Mouse (Mus musculus) midbrain, embryonic 13.5 days (tissue): ENCODE measurements around the gene Nisch. TPM values are rescaled to one million over a fixed set of nuclear protein-coding genes. Genes with fewer than 3 reads are reported as not detected.

Source experiments
- ATAC-seq: fragments of 200-750 bp; cut with Nextera tagmentation; 2 replicates; pipeline ENCODE4 v1.8.0; 2017; ENCODE audit warnings: mild to moderate bottlenecking, moderate TSS enrichment, moderate library complexity
- H3K27ac ChIP-seq: fragments of 300-500 bp; sonication (generic); 2 replicates; pipeline ENCODE4 v1.5.1; 2015; ENCODE audit warnings: inconsistent platforms, mild to moderate bottlenecking, moderate library complexity
- H3K27me3 ChIP-seq: fragments of 300-500 bp; sonication (generic); 2 replicates; pipeline ENCODE4 v1.6.1; 2015; ENCODE audit warnings: mild to moderate bottlenecking, inconsistent platforms
- H3K36me3 ChIP-seq: fragments of 300-500 bp; sonication (generic); 2 replicates; pipeline ENCODE4 v1.6.1; 2015; ENCODE audit warnings: mild to moderate bottlenecking, inconsistent platforms
- H3K4me1 ChIP-seq: fragments of 300-500 bp; sonication (generic); replicated peaks from 2 replicates; pipeline ENCODE4 v1.6.1; 2015; ENCODE audit warnings: inconsistent platforms
- H3K4me2 ChIP-seq: fragments of 300-500 bp; sonication (generic); replicated peaks from 2 replicates; pipeline ENCODE4 v1.6.1; 2015; ENCODE audit warnings: moderate library complexity, mild to moderate bottlenecking, inconsistent platforms
- H3K4me3 ChIP-seq: fragments of 300-500 bp; sonication (generic); replicated peaks from 2 replicates; pipeline ENCODE4 v1.5.1; 2015; ENCODE audit warnings: mild to moderate bottlenecking, inconsistent platforms
- H3K9ac ChIP-seq: fragments of 300-500 bp; sonication (generic); replicated peaks from 2 replicates; pipeline ENCODE4 v1.6.1; 2015; ENCODE audit warnings: mild to moderate bottlenecking, inconsistent platforms
- H3K9me3 ChIP-seq: fragments of 300-500 bp; sonication (generic); 2 replicates; pipeline ENCODE4 v1.6.1; 2016; ENCODE audit warnings: mild to moderate bottlenecking, inconsistent platforms
- WGBS: fragments of 180-500 bp; shearing (Covaris S2); methylation state at CpG from one replicate; pipeline ENCODE4 v1.1.7; 2015; 5-methylcytosine and 5-hydroxymethylcytosine counted together
- polyA plus RNA-seq: library from polyadenylated mRNA; unstranded; fragments of >200 nt; fragmentation: Nextera tagmentation; extraction: Ambion mirVana; gene quantifications from 2 replicates; pipeline ENCODE4 v1.2.1, GENCODE M21; 2015

Nisch gene
- polyA plus RNA-seq, 1 experiment from 2014 or later: 385 TPM

DNA sequence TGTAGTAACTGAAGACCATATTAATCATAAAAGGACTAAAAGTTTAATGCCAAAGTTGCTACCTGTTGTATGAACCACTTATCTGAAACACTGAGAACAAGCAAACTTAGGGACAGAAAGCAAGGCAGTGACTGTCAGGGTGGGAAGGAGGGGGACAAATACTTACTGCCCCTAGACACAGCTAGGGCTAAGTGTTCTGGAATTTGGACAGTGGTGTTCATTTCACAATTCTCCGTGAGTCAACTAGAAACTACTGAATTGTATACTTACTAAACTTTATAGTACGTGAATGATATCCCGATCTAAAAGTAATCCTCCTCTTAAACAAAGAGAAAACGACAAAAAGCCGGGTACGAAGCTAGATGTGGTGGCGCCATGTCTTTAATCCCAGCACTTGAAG is 17.1 kb downstream of the Nisch start:
- ATAC-seq: no peak
- H3K4me2 ChIP-seq: no peak overlapping the region
- H3K36me3 ChIP-seq: peaks cover 88% of the 10 kb centered on the region
- 87% methylated on average over 7 of the region's 7 CpGs for WGBS
- no peak overlapping the region for H3K9ac ChIP-seq
- H3K27ac ChIP-seq: no peak overlapping the region
- no peak overlapping the region for H3K4me3 ChIP-seq
- H3K9me3 ChIP-seq: no peaks in the 10 kb centered on the region
- peaks cover 25% of the 10 kb centered on the region for H3K4me1 ChIP-seq
- H3K27me3 ChIP-seq: no peaks in the 10 kb centered on the region

DNA sequence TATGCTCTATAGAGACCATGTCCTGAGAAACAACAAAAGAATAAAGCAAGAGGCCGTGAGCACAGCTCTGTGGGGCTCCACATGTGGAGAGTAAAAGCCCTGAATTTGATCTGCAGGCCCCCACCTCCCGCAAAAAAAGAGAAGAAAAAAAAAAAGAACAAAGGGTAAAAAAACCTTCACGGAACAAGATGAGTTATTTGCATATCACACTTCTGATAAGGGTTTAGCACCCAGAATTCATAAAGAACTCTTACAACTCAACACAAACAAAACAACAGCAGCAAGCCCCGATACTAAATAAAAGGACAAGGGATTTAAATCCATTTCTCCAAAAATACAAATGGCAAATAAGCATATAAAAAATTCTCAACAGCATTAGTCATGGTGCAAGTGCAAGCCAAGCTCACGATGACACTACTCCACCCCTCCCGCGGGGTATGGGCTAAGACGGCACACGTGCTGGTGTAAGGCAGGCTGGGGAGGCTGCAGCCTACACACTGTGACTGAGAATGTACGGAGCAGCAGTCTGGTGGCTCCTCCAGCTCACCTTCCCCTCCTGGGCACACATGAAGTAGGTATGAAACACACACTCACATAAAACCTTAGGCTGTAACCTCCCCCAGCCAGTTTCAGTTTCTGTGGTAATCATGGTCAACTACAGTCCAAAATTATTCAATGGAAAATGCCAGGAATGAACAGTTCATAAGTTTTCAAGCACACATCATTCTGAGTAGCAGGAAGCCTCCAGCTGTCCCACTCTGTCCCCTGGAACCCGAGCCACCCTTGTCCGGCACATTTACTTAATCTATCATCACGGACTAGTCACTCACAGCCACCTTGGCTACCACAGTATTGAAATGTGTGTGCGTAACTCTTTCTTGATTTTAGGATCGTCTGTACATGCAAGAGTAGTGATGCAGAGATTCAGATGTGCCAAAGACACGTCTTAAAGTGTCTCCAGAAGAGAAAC is 18.9 kb downstream of the Nisch start:
- H3K36me3 ChIP-seq: peaks cover 87% of the 10 kb centered on the region
- peaks cover 17% of the 10 kb centered on the region for H3K4me1 ChIP-seq
- H3K4me2 ChIP-seq: no peak overlapping the region
- no peak overlapping the region for H3K9ac ChIP-seq
- ATAC-seq: peak; percentile 70
- H3K9me3 ChIP-seq: no peaks in the 10 kb centered on the region
- H3K4me3 ChIP-seq: no peak overlapping the region
- no peak overlapping the region for H3K27ac ChIP-seq
- H3K27me3 ChIP-seq: no peaks in the 10 kb centered on the region
- 60% methylated on average over 16 of the region's 16 CpGs for WGBS

DNA sequence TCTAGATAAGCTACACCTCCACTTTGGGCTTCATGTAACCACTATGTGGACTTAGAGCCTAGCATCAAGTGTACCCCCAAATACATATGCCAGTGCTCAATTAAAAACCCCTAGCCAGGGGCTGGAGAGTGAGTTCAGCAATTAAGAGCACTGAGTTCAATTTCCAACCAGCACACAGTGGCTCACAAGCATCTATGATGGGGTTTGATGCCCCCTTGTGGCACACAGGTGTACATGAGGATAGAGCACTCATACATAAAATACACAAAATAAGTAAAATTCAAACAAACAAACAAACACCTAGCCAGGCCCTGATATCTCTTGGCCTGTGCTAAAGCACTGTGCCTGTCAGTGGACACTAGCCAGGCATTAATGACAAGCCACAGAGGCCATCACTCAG is 20.8 kb downstream of the Nisch start:
- H3K36me3 ChIP-seq: peaks cover 88% of the 10 kb centered on the region
- no peaks in the 10 kb centered on the region for H3K9me3 ChIP-seq
- H3K4me2 ChIP-seq: no peak overlapping the region
- no peaks in the 10 kb centered on the region for H3K27me3 ChIP-seq
- no peak for ATAC-seq
- H3K4me1 ChIP-seq: peaks cover 17% of the 10 kb centered on the region
- H3K9ac ChIP-seq: no peak overlapping the region
- no peak overlapping the region for H3K4me3 ChIP-seq
- H3K27ac ChIP-seq: no peak overlapping the region

DNA sequence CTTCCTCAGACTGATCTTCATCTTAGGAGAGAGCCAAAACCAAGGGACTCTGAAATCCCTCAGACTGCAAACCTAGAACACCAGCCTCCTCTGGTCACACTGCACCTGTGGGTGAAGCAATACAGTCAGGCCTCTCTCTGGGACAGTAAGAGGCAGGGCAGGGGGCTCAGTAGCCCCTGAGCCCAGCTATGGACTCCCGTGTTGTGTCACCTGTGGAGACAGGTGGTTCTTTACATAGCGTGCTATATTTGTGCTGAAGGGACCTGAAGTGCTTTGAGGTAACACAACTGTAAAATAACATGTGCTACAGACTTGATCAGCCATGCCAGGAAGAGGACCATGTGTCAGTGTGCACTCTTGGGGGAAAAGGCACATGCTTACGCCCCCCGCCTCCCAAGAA is 21.2 kb downstream of the Nisch start:
- ATAC-seq: no peak
- H3K4me2 ChIP-seq: no peak overlapping the region
- no peak overlapping the region for H3K4me3 ChIP-seq
- H3K36me3 ChIP-seq: peaks cover 88% of the 10 kb centered on the region
- 99% methylated on average over 4 of the region's 4 CpGs for WGBS
- peaks cover 17% of the 10 kb centered on the region for H3K4me1 ChIP-seq
- H3K9ac ChIP-seq: no peak overlapping the region
- H3K9me3 ChIP-seq: no peaks in the 10 kb centered on the region
- no peaks in the 10 kb centered on the region for H3K27me3 ChIP-seq
- no peak overlapping the region for H3K27ac ChIP-seq

DNA sequence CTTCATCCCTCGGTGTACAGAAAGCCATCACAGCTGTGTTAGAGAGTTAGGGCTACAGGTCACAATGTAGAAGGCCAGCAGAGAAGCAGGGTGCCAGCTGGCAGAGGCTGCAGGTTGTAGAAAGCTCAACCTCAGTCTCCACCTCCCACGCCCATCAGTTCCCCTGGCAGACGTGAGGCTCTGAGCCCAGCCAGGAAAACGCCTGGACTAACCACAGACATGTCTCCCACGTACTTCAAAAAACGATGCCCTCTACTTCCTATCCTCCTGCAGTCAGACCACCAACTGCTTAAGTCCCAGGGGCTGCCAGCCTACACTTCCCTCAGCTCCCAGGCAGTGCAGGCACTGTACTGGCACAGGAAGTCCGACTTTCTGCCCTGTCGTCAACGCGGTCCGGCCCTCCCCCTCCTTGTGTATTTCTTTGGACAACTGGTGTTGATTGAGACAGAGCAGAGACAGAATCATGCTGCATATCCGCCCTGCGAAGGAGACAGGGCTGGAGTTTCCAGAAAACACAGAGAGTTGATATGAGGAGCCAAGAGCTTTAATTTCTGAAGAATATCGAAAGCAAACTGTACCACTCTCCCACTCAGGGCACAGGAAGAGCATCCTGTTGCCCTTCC is 21.7 kb downstream of the Nisch start:
- WGBS: 90% methylated on average over 14 of the region's 14 CpGs
- H3K27me3 ChIP-seq: no peaks in the 10 kb centered on the region
- peaks cover 88% of the 10 kb centered on the region for H3K36me3 ChIP-seq
- H3K4me2 ChIP-seq: no peak overlapping the region
- peaks cover 17% of the 10 kb centered on the region for H3K4me1 ChIP-seq
- no peaks in the 10 kb centered on the region for H3K9me3 ChIP-seq
- no peak overlapping the region for H3K9ac ChIP-seq
- H3K4me3 ChIP-seq: no peak overlapping the region
- no peak for ATAC-seq
- no peak overlapping the region for H3K27ac ChIP-seq

DNA sequence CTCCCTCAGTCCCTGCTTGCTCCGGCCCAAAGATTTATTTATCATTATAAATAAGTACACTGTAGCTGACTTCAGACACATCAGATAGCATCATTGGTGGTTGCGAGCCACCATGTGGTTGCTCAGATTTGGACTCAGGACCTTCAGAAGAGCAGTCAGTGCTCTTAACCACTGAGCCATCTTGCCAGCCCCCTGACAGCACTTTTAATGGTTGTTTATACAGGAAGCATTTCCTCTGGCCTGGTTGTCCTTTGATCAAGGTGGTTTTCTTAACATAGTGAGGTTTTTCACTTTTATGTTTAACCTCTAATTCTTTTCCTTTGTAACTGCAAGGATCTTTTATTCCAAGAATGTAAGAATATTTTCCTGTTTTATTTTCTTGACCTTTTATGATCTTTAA is 22.3 kb downstream of the Nisch start:
- H3K4me2 ChIP-seq: no peak overlapping the region
- H3K36me3 ChIP-seq: peaks cover 88% of the 10 kb centered on the region
- ATAC-seq: no peak
- H3K27me3 ChIP-seq: no peaks in the 10 kb centered on the region
- H3K27ac ChIP-seq: no peak overlapping the region
- H3K4me3 ChIP-seq: no peak overlapping the region
- H3K9ac ChIP-seq: no peak overlapping the region
- peaks cover 22% of the 10 kb centered on the region for H3K4me1 ChIP-seq
- 95% methylated on average over 2 of the region's 2 CpGs for WGBS
- no peaks in the 10 kb centered on the region for H3K9me3 ChIP-seq

DNA sequence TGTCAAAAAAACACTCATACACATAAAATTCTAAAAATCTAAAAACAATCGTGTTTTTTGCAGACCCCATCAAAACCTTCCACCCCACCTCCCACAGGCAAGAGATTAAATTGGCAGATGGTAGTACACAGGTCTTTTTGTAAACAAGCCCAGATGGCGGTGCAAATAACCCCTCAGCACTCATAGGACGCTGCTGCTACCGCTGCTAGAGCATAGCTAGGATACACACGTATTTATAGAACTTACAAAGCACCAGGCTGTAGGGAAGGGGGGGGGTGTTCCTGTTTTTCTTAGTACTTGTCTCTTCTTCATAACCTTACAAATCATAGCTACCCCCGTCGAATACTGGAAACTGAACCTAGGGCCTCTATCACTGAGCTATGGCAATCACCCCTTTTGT is 23.0 kb downstream of the Nisch start:
- Histone ChIP-seq H3K9ac (no peak overlapping the region), H3K36me3 (peaks cover 88% of the 10 kb centered on the region), H3K27me3 (no peaks in the 10 kb centered on the region), H3K9me3 (no peaks in the 10 kb centered on the region), H3K4me1 (peaks cover 29% of the 10 kb centered on the region), H3K4me3 (no peak overlapping the region), H3K27ac (no peak overlapping the region), H3K4me2 (no peak overlapping the region)
- WGBS: 95% methylated on average over 7 of the region's 7 CpGs
- ATAC-seq: no peak

DNA sequence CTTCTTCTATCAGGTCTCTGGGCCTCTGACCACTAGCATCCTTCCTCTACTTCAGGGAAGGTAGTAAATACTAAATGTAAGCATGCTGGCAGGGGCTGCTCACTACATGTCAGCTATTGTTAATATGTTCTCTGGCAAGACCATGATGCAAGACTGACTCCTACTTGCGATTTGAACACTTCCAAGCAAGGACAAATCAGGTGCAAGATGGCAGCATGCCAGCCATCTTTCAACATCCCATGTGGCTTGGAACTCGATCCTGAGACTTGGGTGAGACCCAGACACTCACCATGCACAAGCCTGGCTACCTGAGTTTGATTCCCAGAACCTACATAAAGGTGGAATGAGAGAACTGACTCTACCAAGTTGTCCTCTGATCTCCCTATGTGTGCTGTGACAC is 24.8 kb downstream of the Nisch start:
- Histone ChIP-seq H3K9ac (no peak overlapping the region), H3K4me2 (no peak overlapping the region), H3K36me3 (peaks cover 95% of the 10 kb centered on the region), H3K9me3 (no peaks in the 10 kb centered on the region), H3K4me3 (no peak overlapping the region), H3K27me3 (no peaks in the 10 kb centered on the region), H3K4me1 (peaks cover 16% of the 10 kb centered on the region), H3K27ac (no peak overlapping the region)
- ATAC-seq: no peak
- 88% methylated on average over 2 of the region's 2 CpGs for WGBS

DNA sequence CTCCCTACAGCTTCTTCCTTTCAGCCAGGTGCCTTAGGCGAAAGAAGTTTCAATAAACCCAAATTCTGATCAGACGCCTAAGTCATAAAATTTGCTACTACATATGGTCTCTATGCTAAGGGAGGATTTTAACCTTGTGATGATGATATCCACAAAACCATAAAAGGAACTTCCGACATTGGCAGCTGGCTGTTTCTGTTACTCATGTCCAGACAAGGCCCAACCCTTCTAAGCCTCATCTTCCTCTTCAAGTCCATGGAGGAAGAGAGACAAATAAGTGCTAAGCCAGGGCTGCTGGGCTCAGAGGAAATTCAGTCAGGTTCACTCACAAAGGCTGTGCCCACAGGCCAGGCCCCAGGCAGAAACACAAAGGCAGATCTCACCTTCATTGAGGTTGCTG is 27.4 kb downstream of the Nisch start:
- H3K4me3 ChIP-seq: no peak overlapping the region
- no peak overlapping the region for H3K9ac ChIP-seq
- H3K36me3 ChIP-seq: peaks cover 98% of the 10 kb centered on the region
- H3K9me3 ChIP-seq: no peaks in the 10 kb centered on the region
- H3K4me1 ChIP-seq: peaks cover 16% of the 10 kb centered on the region
- no peak for ATAC-seq
- 90% methylated on average over 3 of the region's 3 CpGs for WGBS
- H3K27me3 ChIP-seq: no peaks in the 10 kb centered on the region
- H3K4me2 ChIP-seq: no peak overlapping the region
- peak overlapping the region; percentile 54; the same call in 1 of the 2 replicates for H3K27ac ChIP-seq

DNA sequence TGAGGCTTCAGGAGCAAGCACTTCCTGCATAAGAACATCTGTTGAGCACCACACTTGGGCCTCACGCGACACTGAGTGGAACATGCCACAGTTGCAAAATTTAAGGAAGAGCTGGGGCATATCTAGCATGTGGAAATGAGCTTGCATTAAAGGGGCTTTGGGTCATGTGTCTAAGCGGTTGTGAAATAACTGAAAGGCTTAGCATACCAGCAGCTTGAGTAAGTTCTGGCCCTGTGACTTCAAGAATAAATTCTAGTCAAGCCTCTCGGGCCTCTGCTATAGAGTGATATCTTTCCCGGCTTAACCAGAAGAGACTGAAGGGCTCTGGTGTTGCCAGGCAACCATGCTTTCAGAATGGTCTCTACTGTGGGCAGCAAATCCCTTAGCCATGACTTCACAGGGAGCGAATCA is 28.0 kb downstream of the Nisch start:
- no peaks in the 10 kb centered on the region for H3K9me3 ChIP-seq
- 0 out of 2 replicates have a peak overlapping the region, but pooled peaks have one; percentile 51 for H3K27ac ChIP-seq
- H3K4me2 ChIP-seq: no peak overlapping the region
- peaks cover 16% of the 10 kb centered on the region for H3K4me1 ChIP-seq
- WGBS: 39% methylated on average over 6 of the region's 6 CpGs
- peak; percentile 85 for ATAC-seq
- no peak overlapping the region for H3K9ac ChIP-seq
- H3K27me3 ChIP-seq: no peaks in the 10 kb centered on the region
- no peak overlapping the region for H3K4me3 ChIP-seq
- peaks cover 99% of the 10 kb centered on the region for H3K36me3 ChIP-seq

DNA sequence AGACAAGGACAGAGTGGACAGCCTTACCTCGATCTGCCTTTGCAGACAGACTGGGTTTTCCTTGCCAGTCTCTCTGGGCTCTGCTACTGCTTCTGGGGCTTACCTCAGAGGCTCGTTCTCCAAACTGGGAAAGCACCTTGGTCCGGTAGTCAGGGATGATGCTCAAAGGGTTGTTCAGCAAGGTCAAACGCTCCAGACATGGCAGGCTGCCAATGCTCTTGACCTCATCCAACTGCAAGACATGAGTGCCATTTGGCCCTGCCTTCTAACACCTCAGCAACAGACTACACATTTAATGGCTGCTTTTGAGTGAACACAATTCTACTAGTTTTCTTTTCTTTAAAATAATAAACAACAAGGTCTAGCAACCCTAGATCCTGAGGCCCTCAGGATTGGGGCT is 30.1 kb downstream of the Nisch start:
- no peak overlapping the region for H3K9ac ChIP-seq

DNA sequence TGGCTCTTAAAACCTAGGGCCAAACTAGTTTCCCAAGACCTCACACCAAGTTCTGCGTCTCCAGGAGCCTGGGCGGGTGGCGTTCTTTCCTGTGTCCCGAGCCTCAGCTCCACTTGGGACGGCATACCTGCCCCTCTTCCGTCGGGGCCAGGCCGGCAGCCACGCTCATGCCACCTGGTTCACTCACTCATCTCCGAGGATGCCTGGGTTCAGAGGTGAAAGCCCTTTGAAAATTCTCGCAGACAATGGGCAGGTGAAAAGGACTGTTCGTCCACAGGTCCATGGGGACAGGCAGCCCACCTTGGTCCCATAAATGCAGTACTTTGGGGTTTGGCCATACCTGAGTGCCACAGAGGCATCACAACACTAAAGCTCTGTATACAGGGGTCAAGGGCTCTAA is 32.6 kb downstream of the Nisch start:
- Histone ChIP-seq H3K4me3 (no peak overlapping the region), H3K9ac (no peak overlapping the region), H3K4me1 (peaks cover 8% of the 10 kb centered on the region), H3K36me3 (peaks cover 99% of the 10 kb centered on the region), H3K9me3 (no peaks in the 10 kb centered on the region), H3K27me3 (no peaks in the 10 kb centered on the region), H3K27ac (no peak overlapping the region), H3K4me2 (no peak overlapping the region)
- ATAC-seq: no peak
- 96% methylated on average over 12 of the region's 12 CpGs for WGBS

More for the DNA sequence above, 30.1 kb downstream of the Nisch start:
- no peak overlapping the region for H3K4me3 ChIP-seq
- WGBS: 90% methylated on average over 4 of the region's 4 CpGs
- peaks cover 16% of the 10 kb centered on the region for H3K4me1 ChIP-seq
- H3K27me3 ChIP-seq: no peaks in the 10 kb centered on the region
- H3K36me3 ChIP-seq: peaks cover 99% of the 10 kb centered on the region
- no peak overlapping the region for H3K4me2 ChIP-seq
- no peak overlapping the region for H3K27ac ChIP-seq
- H3K9me3 ChIP-seq: no peaks in the 10 kb centered on the region
- ATAC-seq: no peak
